Mouse (Mus musculus) adrenal gland, adult 18-20 months (tissue): Measurements from ENCODE around the gene Tesk2. TPM values are rescaled to one million over a fixed set of nuclear protein-coding genes. Genes with fewer than 3 reads are reported as not detected.

Experiments
- DNase-seq, 2 experiments: peaks; one replicate each; pipeline ENCODE4 v3.0.0; 2021 to 2022; ENCODE audit warnings: low spot score in 2 of 2
- total RNA-seq, 2 experiments: library from RNA; stranded (reverse); gene quantifications; 1 replicate in 1 of 2; 2 replicates in 1 of 2; pipeline ENCODE4 v1.2.3; 2021

Gene Tesk2
- total RNA-seq, 2 experiments from 2014 or later, result 2.6 to 2.7 TPM

DNA sequence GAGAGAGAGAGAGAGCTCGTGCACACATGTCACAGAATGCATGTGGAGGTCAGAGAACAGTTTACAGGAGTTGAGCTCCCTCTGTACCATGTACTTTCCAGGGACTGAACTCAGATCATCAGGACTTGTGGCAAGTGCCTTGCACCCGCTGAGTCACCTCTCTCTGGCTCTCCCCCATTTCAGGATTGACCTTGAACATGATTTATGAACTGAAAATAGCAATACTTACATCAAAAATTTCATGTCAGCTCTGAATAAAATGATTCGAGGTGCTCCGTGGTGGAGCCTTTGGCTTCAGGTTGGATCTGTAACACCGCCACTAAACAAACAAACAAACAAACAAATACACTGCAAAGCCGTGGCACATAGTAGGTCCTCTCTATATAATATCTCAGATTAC, 120.1 kb downstream of the Tesk2 start:
- DNase-seq, result no peak

- DNase-seq, result no peak
These were observed 123.6 kb downstream of the Tesk2 start for GRCm38 (mm10) chr4:116844324-116844723.

DNA sequence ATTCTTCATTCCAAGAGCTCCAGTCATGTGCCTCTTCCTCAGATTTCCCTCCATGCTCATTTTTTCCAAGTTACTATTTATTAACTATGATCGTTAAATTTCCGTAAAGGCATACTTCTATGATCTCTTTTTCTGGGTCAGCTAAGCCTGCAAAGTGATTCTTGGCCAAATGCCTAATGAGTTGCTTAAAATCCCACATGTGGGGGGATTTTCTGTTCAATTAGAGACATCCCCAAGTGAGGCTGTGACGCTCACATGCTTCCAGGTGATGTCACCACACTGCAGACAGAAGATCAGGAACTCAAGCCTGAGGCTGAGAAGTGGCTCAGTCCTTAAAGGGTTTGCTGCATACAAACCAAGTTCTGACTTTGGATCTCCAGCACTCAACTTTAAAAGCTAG, 129.2 kb downstream of the Tesk2 start:
- DNase-seq, result no peak

- DNase-seq, result no peak
These were observed 133.5 kb downstream of the Tesk2 start for GRCm38 (mm10) chr4:116854286-116854685.

Other genes with a start within 250 kb of the Tesk2 start
- gene Ipp, start 213.4 kb upstream of the Tesk2 start, total RNA-seq, result 10 to 100 TPM; 12.5 to 14.5 TPM
- 10 to 100 TPM; 19.7 to 24.9 TPM for gene Tmem69, start 165.0 kb upstream of the Tesk2 start, total RNA-seq
- 10 to 100 TPM; 62.5 to 67.0 TPM for gene Gpbp1l1, start 163.3 kb upstream of the Tesk2 start, total RNA-seq
- gene Ccdc17, start 124.3 kb upstream of the Tesk2 start, total RNA-seq, result 10 to 100 TPM in 1 of 2 experiments, 1 to 10 TPM in 1; 8.4 to 11.7 TPM
- 10 to 100 TPM; 20.3 to 24.6 TPM for gene Nasp, start 93.0 kb upstream of the Tesk2 start, total RNA-seq
- gene Akr1a1, start 69.3 kb upstream of the Tesk2 start, total RNA-seq, result 100 to 1,000 TPM; 822 to 909 TPM
- gene Prdx1, start 35.4 kb upstream of the Tesk2 start, total RNA-seq, result 100 to 1,000 TPM; 648 to 719 TPM
- 10 to 100 TPM; 32.3 to 40.3 TPM for gene Mmachc, start 12.5 kb upstream of the Tesk2 start, total RNA-seq
- gene Ccdc163, start 12.4 kb upstream of the Tesk2 start, total RNA-seq, result 10 to 100 TPM; 15.4 to 15.5 TPM
- gene Toe1, start 86.7 kb downstream of the Tesk2 start, total RNA-seq, result 10 to 100 TPM; 13.5 to 14.9 TPM
- 1 to 10 TPM; 2.0 to 2.9 TPM for gene Mutyh, start 86.8 kb downstream of the Tesk2 start, total RNA-seq
- gene Hpdl, start 100.8 kb downstream of the Tesk2 start, total RNA-seq, result 1 to 10 TPM; 1.8 to 4.7 TPM
- gene Zswim5, start 156.4 kb downstream of the Tesk2 start, total RNA-seq, result 1 to 10 TPM; 3.8 to 5.2 TPM